Mouse (Mus musculus) heart, postnatal 0 days (tissue): ENCODE measurements around the gene Fam171a1. TPM values are rescaled to one million over a fixed set of nuclear protein-coding genes. Genes with fewer than 3 reads are reported as not detected.

ENCODE experiments used
- ATAC-seq: fragments of 200-750 bp; cut with Nextera tagmentation; 2 replicates; pipeline ENCODE4 v1.8.0; 2017; ENCODE audit warnings: low read depth, moderate number of reproducible peaks, moderate library complexity; ENCODE audit not compliant: insufficient read depth
- DNase-seq: peaks from one replicate; pipeline ENCODE4 v3.0.0-alpha.2; 2016; ENCODE audit warnings: low spot score
- H3K27ac ChIP-seq: fragments of 300-500 bp; sonication (generic); 2 replicates; pipeline ENCODE4 v1.5.1; 2014; ENCODE audit warnings: low read depth, mild to moderate bottlenecking
- H3K27me3 ChIP-seq: fragments of 300-500 bp; sonication (generic); 2 replicates; pipeline ENCODE4 v1.6.1; 2014; ENCODE audit warnings: low read length, mixed read lengths; ENCODE audit not compliant: control insufficient read depth, insufficient read depth
- H3K36me3 ChIP-seq: fragments of 300-500 bp; sonication (generic); replicated peaks from 2 replicates; pipeline ENCODE4 v1.6.1; 2014; ENCODE audit warnings: low read length, mixed read lengths; ENCODE audit not compliant: control insufficient read depth, insufficient read depth
- H3K4me1 ChIP-seq: fragments of 300-500 bp; sonication (generic); 2 replicates; pipeline ENCODE4 v1.6.1; 2014; ENCODE audit warnings: antibody characterized with exemption; ENCODE audit not compliant: control insufficient read depth, insufficient read depth
- H3K4me2 ChIP-seq: fragments of 300-500 bp; sonication (generic); 2 replicates; pipeline ENCODE4 v1.6.1; 2014; ENCODE audit warnings: low read depth, mild to moderate bottlenecking, low read length, moderate library complexity
- H3K4me3 ChIP-seq: fragments of 300-500 bp; sonication (generic); 2 replicates; pipeline ENCODE4 v1.5.1; 2014; ENCODE audit warnings: low read depth, low read length
- H3K9ac ChIP-seq: fragments of 300-500 bp; sonication (generic); replicated peaks from 2 replicates; pipeline ENCODE4 v1.6.1; 2014; ENCODE audit warnings: low read depth, low read length, mixed read lengths
- H3K9me3 ChIP-seq: fragments of 300-500 bp; sonication (generic); replicated peaks from 2 replicates; pipeline ENCODE4 v1.6.1; 2016; ENCODE audit warnings: low read length; ENCODE audit not compliant: control insufficient read depth
- CTCF ChIP-seq: IDR thresholded peaks from 2 replicates; pipeline ENCODE4 v1.5.1; 2016; ENCODE audit warnings: antibody characterized with exemption, control low read depth, low read depth
- EP300 ChIP-seq: IDR thresholded peaks from 2 replicates; pipeline ENCODE4 v1.6.1; 2016; ENCODE audit warnings: antibody characterized with exemption, low read depth
- WGBS: fragments of 180-500 bp; shearing (Covaris S2); extraction: QIAGEN DNeasy Blood & Tissue Kit; methylation state at CpG from one replicate; pipeline ENCODE4 v1.1.7; 2014; 5-methylcytosine and 5-hydroxymethylcytosine counted together
- polyA plus RNA-seq: library from polyadenylated mRNA; unstranded; fragments of >200 nt; fragmentation: Nextera tagmentation; extraction: Ambion mirVana; gene quantifications from 2 replicates; pipeline ENCODE4 v1.2.1, GENCODE M21; 2015
- total RNA-seq: library from RNA; depleted of rRNA; stranded (reverse); fragments of >200 nt; gene quantifications from 2 replicates; pipeline ENCODE4 v1.2.3, GENCODE M21; 2014; ENCODE audit warnings: low replicate concordance

Fam171a1 gene
- total and polyA plus RNA-seq, 2 experiments from 2014 or later: 15.4 to 28.1 TPM

- Histone ChIP-seq H3K36me3 (no peaks in the 10 kb centered on the region), H3K4me1 (peaks cover 12% of the 10 kb centered on the region), H3K4me2 (no peak overlapping the region), H3K27me3 (no peaks in the 10 kb centered on the region), H3K9me3 (no peaks in the 10 kb centered on the region), H3K27ac (no peak overlapping the region), H3K4me3 (no peak overlapping the region), H3K9ac (no peak overlapping the region)
- TF ChIP-seq CTCF (no peak), EP300 (no peak)
- no peak for DNase-seq
- WGBS: 65% methylated on average over 9 of the region's 9 CpGs
- ATAC-seq: no peak
These were observed 49.6 kb downstream of the Fam171a1 start for GRCm38 (mm10) chr2:3163501-3164076.

DNA sequence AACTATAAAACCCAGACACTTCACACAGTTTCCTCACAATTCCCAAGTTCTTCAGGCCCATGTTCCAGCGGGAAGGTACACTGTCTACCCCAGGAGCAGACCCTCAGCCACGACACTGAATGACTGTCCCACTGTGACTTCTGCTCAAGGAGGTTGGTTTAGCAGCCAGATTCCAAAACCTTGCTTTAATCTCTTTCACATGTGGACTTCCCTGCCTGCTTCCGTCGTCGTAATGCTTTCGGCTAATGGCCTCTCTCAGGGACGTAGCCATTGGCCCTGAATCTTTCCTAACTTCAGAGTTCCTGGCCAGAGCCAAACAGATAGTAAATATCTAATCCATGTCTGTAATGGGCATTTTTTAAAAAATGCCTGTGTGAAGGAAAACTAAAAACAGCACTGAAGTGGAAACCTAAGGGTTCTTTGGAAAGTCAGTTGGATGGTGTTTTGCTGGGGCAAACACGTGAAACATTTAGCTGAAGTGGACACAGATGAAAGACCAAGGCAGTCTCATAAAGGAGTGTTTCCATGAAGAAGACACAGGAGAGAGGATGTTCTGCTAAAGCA, 51.1 kb downstream of the Fam171a1 start:
- Histone ChIP-seq H3K9me3 (no peaks in the 10 kb centered on the region), H3K36me3 (no peaks in the 10 kb centered on the region), H3K4me2 (no peak overlapping the region), H3K9ac (no peak overlapping the region), H3K27ac (no peak overlapping the region), H3K4me3 (no peak overlapping the region), H3K4me1 (peaks cover 23% of the 10 kb centered on the region), H3K27me3 (no peaks in the 10 kb centered on the region)
- no peak for DNase-seq
- no peak for TF ChIP-seq CTCF
- TF ChIP-seq EP300: no peak
- 86% methylated on average over 8 of the region's 8 CpGs for WGBS
- no peak for ATAC-seq

- WGBS: 78% methylated on average over 7 of the region's 7 CpGs
- no peak for ATAC-seq
- no peak overlapping the region for H3K4me3 ChIP-seq
These were observed 52.0 kb downstream of the Fam171a1 start for GRCm38 (mm10) chr2:3165890-3166605.

GRCm38 (mm10) chr2:3168719-3169402, 54.8 kb downstream of the Fam171a1 start:
- Histone ChIP-seq H3K27ac (no peak overlapping the region), H3K9ac (no peak overlapping the region), H3K36me3 (no peaks in the 10 kb centered on the region), H3K9me3 (no peaks in the 10 kb centered on the region), H3K4me3 (no peak overlapping the region), H3K27me3 (no peaks in the 10 kb centered on the region), H3K4me1 (peaks cover 51% of the 10 kb centered on the region), H3K4me2 (no peak overlapping the region)
- no peak for TF ChIP-seq EP300
- TF ChIP-seq CTCF: no peak
- DNase-seq (no peak), ATAC-seq (no peak)
- WGBS: 65% methylated on average over 14 of the region's 14 CpGs

More at GRCm38 (mm10) chr2:3165890-3166605, 52.0 kb downstream of the Fam171a1 start:
- no peak overlapping the region for H3K4me2 ChIP-seq
- H3K9me3 ChIP-seq: no peaks in the 10 kb centered on the region
- no peak overlapping the region for H3K27ac ChIP-seq
- peaks cover 29% of the 10 kb centered on the region for H3K4me1 ChIP-seq
- H3K36me3 ChIP-seq: no peaks in the 10 kb centered on the region
- no peaks in the 10 kb centered on the region for H3K27me3 ChIP-seq
- no peak overlapping the region for H3K9ac ChIP-seq
- TF ChIP-seq EP300 (no peak), CTCF (no peak)
- no peak for DNase-seq

GRCm38 (mm10) chr2:3169403-3169747, 55.4 kb downstream of the Fam171a1 start:
- H3K36me3 ChIP-seq: no peaks in the 10 kb centered on the region
- ATAC-seq: no peak
- no peak overlapping the region for H3K4me3 ChIP-seq
- H3K9ac ChIP-seq: no peak overlapping the region
- no peak overlapping the region for H3K4me2 ChIP-seq
- H3K27ac ChIP-seq: no peak overlapping the region
- no peaks in the 10 kb centered on the region for H3K9me3 ChIP-seq
- WGBS: 69% methylated on average over 3 of the region's 3 CpGs
- TF ChIP-seq EP300 (no peak), CTCF (no peak)
- H3K27me3 ChIP-seq: no peaks in the 10 kb centered on the region
- DNase-seq: no peak
- H3K4me1 ChIP-seq: peaks cover 57% of the 10 kb centered on the region
